Mouse (Mus musculus) hindbrain, postnatal 0 days (tissue): Measurements from ENCODE around the gene C1qtnf5. TPM values are rescaled to one million over a fixed set of nuclear protein-coding genes. Genes with fewer than 3 reads are reported as not detected.

Experiments
- ATAC-seq: fragments of 200-750 bp; cut with Nextera tagmentation; 2 replicates; pipeline ENCODE4 v1.8.0; 2017; ENCODE audit warnings: mild to moderate bottlenecking, moderate TSS enrichment, moderate library complexity
- DNase-seq: peaks from one replicate; pipeline ENCODE4 v3.0.0-alpha.2; 2015; ENCODE audit warnings: low spot score
- H3K27ac ChIP-seq: fragments of 300-500 bp; sonication (generic); 2 replicates; pipeline ENCODE4 v1.5.1; 2014; ENCODE audit warnings: mild to moderate bottlenecking
- H3K27me3 ChIP-seq: fragments of 300-500 bp; sonication (generic); 2 replicates; pipeline ENCODE4 v1.6.1; 2014; ENCODE audit warnings: low read length, mixed read lengths; ENCODE audit not compliant: insufficient read depth
- H3K36me3 ChIP-seq: fragments of 300-500 bp; sonication (generic); 2 replicates; pipeline ENCODE4 v1.6.1; 2014; ENCODE audit warnings: low read length, mixed read lengths; ENCODE audit not compliant: insufficient read depth
- H3K4me1 ChIP-seq: fragments of 300-500 bp; sonication (generic); 2 replicates; pipeline ENCODE4 v1.6.1; 2014; ENCODE audit warnings: antibody characterized with exemption, low read length, mixed read lengths; ENCODE audit not compliant: insufficient read depth
- H3K4me2 ChIP-seq: fragments of 300-500 bp; sonication (generic); 2 replicates; pipeline ENCODE4 v1.6.1; 2014; ENCODE audit warnings: low read depth, mild to moderate bottlenecking, low read length, moderate library complexity, mixed read lengths
- H3K4me3 ChIP-seq: fragments of 300-500 bp; sonication (generic); 2 replicates; pipeline ENCODE4 v1.5.1; 2014; ENCODE audit warnings: low read length
- H3K9ac ChIP-seq: fragments of 300-500 bp; sonication (generic); replicated peaks from 2 replicates; pipeline ENCODE4 v1.6.1; 2014; ENCODE audit warnings: mild to moderate bottlenecking, low read length, moderate library complexity, mixed read lengths
- H3K9me3 ChIP-seq: fragments of 300-500 bp; sonication (generic); 2 replicates; pipeline ENCODE4 v1.6.1; 2016; ENCODE audit warnings: low read length, mixed read lengths
- CTCF ChIP-seq: IDR thresholded peaks from 2 replicates; pipeline ENCODE4 v1.5.1; 2016; ENCODE audit warnings: antibody characterized with exemption, control low read depth, low read depth
- WGBS: fragments of 180-500 bp; shearing (Covaris S2); extraction: QIAGEN DNeasy Blood & Tissue Kit; methylation state at CpG from one replicate; pipeline ENCODE4 v1.1.7; 2014; 5-methylcytosine and 5-hydroxymethylcytosine counted together
- polyA plus RNA-seq: library from polyadenylated mRNA; unstranded; fragments of >200 nt; fragmentation: Nextera tagmentation; extraction: Ambion mirVana; gene quantifications from 2 replicates; pipeline ENCODE4 v1.2.1, GENCODE M21; 2015
- total RNA-seq: library from RNA; depleted of rRNA; stranded (reverse); fragments of >200 nt; gene quantifications from 2 replicates; pipeline ENCODE4 v1.2.3, GENCODE M21; 2014

C1qtnf5 gene
- total and polyA plus RNA-seq, 2 experiments from 2014 or later: 12.3 to 39.5 TPM

GRCm38 (mm10) chr9:44084236-44084635, 22.8 kb upstream of the C1qtnf5 start:
- H3K4me1 ChIP-seq: peaks cover 22% of the 10 kb centered on the region
- H3K4me3 ChIP-seq: peak overlapping the region; percentile 57
- WGBS: 6% methylated on average over 14 of the region's 14 CpGs
- H3K9me3 ChIP-seq: no peaks in the 10 kb centered on the region
- no peak overlapping the region for H3K27ac ChIP-seq
- peaks cover 14% of the 10 kb centered on the region; the same call in 1 of the 2 replicates for H3K27me3 ChIP-seq
- ATAC-seq (no peak), DNase-seq (peak; percentile 19)
- no peak for TF ChIP-seq CTCF
- H3K36me3 ChIP-seq: no peaks in the 10 kb centered on the region
- peak overlapping the region; percentile 57; the same call in 1 of the 2 replicates for H3K9ac ChIP-seq
- peak overlapping the region; percentile 93 for H3K4me2 ChIP-seq

GRCm38 (mm10) chr9:44084659-44085229, 22.3 kb upstream of the C1qtnf5 start:
- Histone ChIP-seq H3K27me3 (peaks cover 14% of the 10 kb centered on the region; the same call in 1 of the 2 replicates), H3K4me3 (peak overlapping the region; percentile 57), H3K4me2 (peak overlapping the region; percentile 93), H3K4me1 (peaks cover 22% of the 10 kb centered on the region), H3K36me3 (no peaks in the 10 kb centered on the region), H3K9ac (peak overlapping the region; percentile 57), H3K27ac (no peak overlapping the region), H3K9me3 (no peaks in the 10 kb centered on the region)
- under 1% methylated on average over 54 of the region's 62 CpGs for WGBS
- DNase-seq: peak; percentile 80
- no peak for TF ChIP-seq CTCF
- ATAC-seq: peak; percentile 54

- TF ChIP-seq CTCF: no peak
- Histone ChIP-seq H3K27me3 (peaks cover 14% of the 10 kb centered on the region; the same call in 1 of the 2 replicates), H3K36me3 (no peaks in the 10 kb centered on the region), H3K4me1 (peaks cover 22% of the 10 kb centered on the region), H3K27ac (no peak overlapping the region), H3K9me3 (no peaks in the 10 kb centered on the region), H3K4me2 (peak overlapping the region; percentile 93), H3K4me3 (peak overlapping the region; percentile 57), H3K9ac (peak overlapping the region; percentile 57)
- ATAC-seq (no peak), DNase-seq (no peak)
- WGBS: 6% methylated on average over 10 of the region's 10 CpGs
Measured at GRCm38 (mm10) chr9:44085276-44085675, 21.8 kb upstream of the C1qtnf5 start.

GRCm38 (mm10) chr9:44085741-44086665, 21.0 kb upstream of the C1qtnf5 start:
- peak; percentile 36 for DNase-seq
- 0 out of 2 replicates have a peak, but pooled peaks have one; percentile 13 for ATAC-seq
- Histone ChIP-seq H3K4me2 (peak overlapping the region; percentile 93), H3K9ac (no peak overlapping the region), H3K36me3 (no peaks in the 10 kb centered on the region), H3K9me3 (no peaks in the 10 kb centered on the region), H3K4me1 (peaks cover 22% of the 10 kb centered on the region), H3K27me3 (peaks cover 14% of the 10 kb centered on the region; the same call in 1 of the 2 replicates), H3K27ac (peak overlapping the region; percentile 42; the same call in 1 of the 2 replicates), H3K4me3 (peak overlapping the region; percentile 57)
- 53% methylated on average over 15 of the region's 15 CpGs for WGBS
- TF ChIP-seq CTCF: no peak

- no peak overlapping the region for H3K4me3 ChIP-seq
- no peak overlapping the region for H3K9ac ChIP-seq
- H3K27ac ChIP-seq: no peak overlapping the region
- TF ChIP-seq CTCF: no peak
- no peaks in the 10 kb centered on the region for H3K9me3 ChIP-seq
- peaks cover 14% of the 10 kb centered on the region; the same call in 1 of the 2 replicates for H3K27me3 ChIP-seq
- 48% methylated on average over 10 of the region's 10 CpGs for WGBS
- DNase-seq (no peak), ATAC-seq (no peak)
- H3K4me2 ChIP-seq: peak overlapping the region; percentile 93; the same call in 1 of the 2 replicates
- H3K4me1 ChIP-seq: peaks cover 22% of the 10 kb centered on the region
- no peaks in the 10 kb centered on the region for H3K36me3 ChIP-seq
Measured at GRCm38 (mm10) chr9:44086960-44087359, 20.1 kb upstream of the C1qtnf5 start.

GRCm38 (mm10) chr9:44087761-44088455, 19.1 kb upstream of the C1qtnf5 start:
- WGBS: 25% methylated on average over 15 of the region's 15 CpGs
- no peak for DNase-seq
- no peak for ATAC-seq
- Histone ChIP-seq H3K4me1 (peaks cover 22% of the 10 kb centered on the region), H3K4me2 (peak overlapping the region; percentile 23; the same call in 1 of the 2 replicates), H3K27me3 (0 out of 2 replicates have a peak, but pooled peaks cover 7% of the 10 kb centered on the region), H3K4me3 (no peak overlapping the region), H3K27ac (no peak overlapping the region), H3K36me3 (no peaks in the 10 kb centered on the region; the same call in 1 of the 2 replicates), H3K9ac (0 out of 2 replicates have a peak overlapping the region, but pooled peaks have one; percentile 30), H3K9me3 (no peaks in the 10 kb centered on the region)
- no peak for TF ChIP-seq CTCF
